In genomic region chr14:27808080-27808479, GRCm38 (mm10) we compare ENCODE assay signal across 8 mouse cellular contexts.
DNase-seq lines count a peak whose midpoint lies in the region; ATAC-seq and TF ChIP-seq lines count a peak whose summit lies in the region.

No protein-coding gene starts in this region.

- no peak for ATAC-seq in kidney, embryonic 15.5 days (replicated peaks; ENCODE audit: low FRiP score)
- ATAC-seq in megakaryocyte progenitor cell, adult 5-6 weeks (replicated peaks; ENCODE audit: poor library complexity) = peak; percentile 62

- H3K9ac ChIP-seq in kidney, embryonic 15.5 days = no peak overlapping the region
- no peak overlapping the region for H3K9ac ChIP-seq in MEL (ENCODE audit: control insufficient read depth, low read depth, low read length, poor library complexity, severe bottlenecking)

- 4% methylated on average over 9 of the region's 9 CpGs for WGBS in kidney, embryonic 15.5 days

- H3K27me3 ChIP-seq in kidney, embryonic 15.5 days = peaks cover 11% of the 10 kb centered on the region
- H3K27me3 ChIP-seq in MEL (ENCODE audit: control insufficient read depth in 1 of 2, insufficient read depth in 2 of 2, low read length in 2 of 2) = no peaks in the 10 kb centered on the region

- no peaks in the 10 kb centered on the region; the same call in 1 of the 2 replicates for H3K4me1 ChIP-seq in kidney, embryonic 15.5 days
- no peaks in the 10 kb centered on the region for H3K4me1 ChIP-seq in MEL (ENCODE audit: control insufficient read depth in 1 of 2, insufficient read depth in 2 of 2, low read length in 2 of 2)

- no peaks in the 10 kb centered on the region for H3K36me3 ChIP-seq in kidney, embryonic 15.5 days
- H3K36me3 ChIP-seq in MEL (ENCODE audit: control insufficient read depth in 1 of 2, insufficient read depth in 2 of 2, low read length in 2 of 2) = no peaks in the 10 kb centered on the region

- no peak overlapping the region for H3K4me3 ChIP-seq in kidney, embryonic 15.5 days (replicated peaks)
- H3K4me3 ChIP-seq in MEL (ENCODE audit: control insufficient read depth in 1 of 2, insufficient read depth in 1 of 2, low read depth in 2 of 2, low read length in 2 of 2) = no peak overlapping the region

- H3K9me3 ChIP-seq in kidney, embryonic 15.5 days (replicated peaks) = no peaks in the 10 kb centered on the region
- no peaks in the 10 kb centered on the region for H3K9me3 ChIP-seq in MEL (replicated peaks; ENCODE audit: insufficient read depth, low read length)

- TF ChIP-seq POLR2A in MEL (IDR thresholded peaks at IDR 0.05; ENCODE audit: control insufficient read depth in 1 of 2, insufficient read depth in 1 of 2, low read depth in 1 of 2, low read length in 2 of 2, poor library complexity in 1 of 2) = no peak

- peak; percentile 74 to 77 (median 77) for TF ChIP-seq CTCF in MEL (IDR thresholded peaks at IDR 0.05 in 2 of 3, conservative IDR thresholded peaks at IDR 0.05 in 1 of 3; ENCODE audit: control insufficient read depth in 1 of 3, insufficient read depth in 1 of 3, low read depth in 2 of 3, low read length in 3 of 3, poor library complexity in 1 of 3, severe bottlenecking in 1 of 3)

- peak; percentile 73 for TF ChIP-seq RAD21 in MEL (IDR thresholded peaks at IDR 0.05; ENCODE audit: low read depth, low read length)

- H3K4me2 ChIP-seq in kidney, embryonic 15.5 days = no peak overlapping the region

- no peak overlapping the region for H3K27ac ChIP-seq in kidney, embryonic 15.5 days
- H3K27ac ChIP-seq in MEL (ENCODE audit: control insufficient read depth, low read depth, low read length) = no peak overlapping the region

- peak; percentile 47 for DNase-seq in kidney, adult 18-20 months
- DNase-seq in MEL (ENCODE audit: low read depth, low spot score) = peak; percentile 40
- peak; percentile 62 for DNase-seq in cerebellum, adult 8-10 months
- DNase-seq in frontal cortex, postnatal 36 days (ENCODE audit: low spot score in 2 of 2) = peak; percentile 48 to 78
- peak; percentile 64 for DNase-seq in layer of hippocampus, adult 9-10 months (ENCODE audit: low spot score)
- peak; percentile 16 for DNase-seq in thymus, postnatal 14 days

- TF ChIP-seq EP300 in MEL (IDR thresholded peaks at IDR 0.05; ENCODE audit: low read depth in 1 of 2, low read length in 2 of 2) = no peak

- H3K79me2 ChIP-seq in MEL (ENCODE audit: control insufficient read depth, insufficient read depth, low read length, poor library complexity) = no peaks in the 10 kb centered on the region

TF ChIP-seq in MEL, 35 proteins besides CTCF, POLR2A, EP300 and RAD21:
- TF ChIP-seq USF1 (IDR thresholded peaks at IDR 0.05; ENCODE audit: low read depth, low read length) (no peak), SMC3 (IDR thresholded peaks at IDR 0.05; ENCODE audit: low read depth, low read length) (peak; percentile 76), POLR2AphosphoS2 (IDR thresholded peaks at IDR 0.05; ENCODE audit: low read length) (no peak), ZC3H11A (IDR thresholded peaks at IDR 0.05; ENCODE audit: low read depth, low read length) (peak; percentile 49)
